Mouse (Mus musculus) heart, adult 2 months (tissue): Measurements from ENCODE around the gene Ephb1. TPM values are rescaled to one million over a fixed set of nuclear protein-coding genes. Genes with fewer than 3 reads are reported as not detected.
A peak's percentile ranks its signal among the peaks of the same experiment; 100 is the strongest.

ENCODE experiments used
- DNase-seq, 2 experiments: peaks; one replicate each; pipeline ENCODE4 v3.0.0; 2021
- H3K27ac ChIP-seq: fragments of 200-600 bp; 2 replicates; pipeline ENCODE4 v1.8.1; 2022
- H3K27me3 ChIP-seq: fragments of 200-500 bp; 2 replicates; pipeline ENCODE4 v1.6.1; 2012; ENCODE audit warnings: mild to moderate bottlenecking, low read length, inconsistent platforms, mixed read lengths; ENCODE audit not compliant: control insufficient read depth, insufficient read depth
- H3K36me3 ChIP-seq: fragments of 200-500 bp; 2 replicates; pipeline ENCODE4 v1.6.1; 2012; ENCODE audit warnings: low read length, inconsistent platforms; ENCODE audit not compliant: control insufficient read depth, insufficient read depth
- H3K4me1 ChIP-seq: fragments of 200-500 bp; 2 replicates; pipeline ENCODE4 v1.6.1; 2011; ENCODE audit warnings: low read length; ENCODE audit not compliant: control insufficient read depth, insufficient read depth
- H3K4me3 ChIP-seq: fragments of 200-600 bp; 2 replicates; pipeline ENCODE4 v1.8.1; 2022
- H3K79me2 ChIP-seq: fragments of 200-500 bp; replicated peaks from 2 replicates; pipeline ENCODE4 v1.6.1; 2012; ENCODE audit warnings: mild to moderate bottlenecking, inconsistent platforms, low read length, moderate library complexity, mixed read lengths; ENCODE audit not compliant: control insufficient read depth, insufficient read depth
- H3K9ac ChIP-seq: fragments of 200-500 bp; 2 replicates; pipeline ENCODE4 v1.6.1; 2012; ENCODE audit warnings: low read depth, mild to moderate bottlenecking, control low read depth, inconsistent platforms, low read length, mixed read lengths
- CTCF ChIP-seq: fragments of 200-600 bp; IDR thresholded peaks from 2 replicates; pipeline ENCODE4 v1.8.1; 2022; ENCODE audit warnings: antibody characterized with exemption, mild to moderate bottlenecking, moderate library complexity
- EP300 ChIP-seq: fragments of 200-500 bp; IDR thresholded peaks from 2 replicates; pipeline ENCODE4 v1.6.1; 2011; ENCODE audit warnings: low read depth, low read length, control low read depth; ENCODE audit not compliant: insufficient read depth
- POLR2A ChIP-seq: fragments of 200-500 bp; IDR thresholded peaks from 2 replicates; pipeline ENCODE4 v1.6.1; 2011; ENCODE audit warnings: mild to moderate bottlenecking, low read depth, low read length, control low read depth; ENCODE audit not compliant: insufficient read depth
- WGBS: fragments of 180-500 bp; shearing (Covaris S2); methylation state at CpG from one replicate; pipeline ENCODE4 v1.1.7; 2018; 5-methylcytosine and 5-hydroxymethylcytosine counted together
- intact Hi-C: fragments of 180-260 bp; cut with DNase I; formaldehyde crosslinking; loops from one replicate; pipeline ENCODE4 v1.15.1; 2025
- polyA plus RNA-seq: library from polyadenylated mRNA; depleted of rRNA; stranded (reverse); fragments of >200 nt; gene quantifications from 2 replicates; pipeline ENCODE4 v1.2.3, GENCODE M21; 2012
- total RNA-seq, 2 experiments: library from RNA; stranded (reverse); gene quantifications; 2 replicates each; pipeline ENCODE4 v1.2.3; 2021

The Ephb1 gene
- total and polyA plus RNA-seq, 3 experiments, result 3.1 to 23.3 (median 21.2) TPM

GRCm38 (mm10) chr9:101922846-101923245 is 431.6 kb downstream of the Ephb1 start:
- no peaks in the 10 kb centered on the region for H3K79me2 ChIP-seq
- H3K9ac ChIP-seq, result no peak overlapping the region
- no peaks in the 10 kb centered on the region for H3K4me1 ChIP-seq
- no peaks in the 10 kb centered on the region for H3K27me3 ChIP-seq
- H3K27ac ChIP-seq, result no peak overlapping the region
- no peak overlapping the region for H3K4me3 ChIP-seq
- no peaks in the 10 kb centered on the region for H3K36me3 ChIP-seq
- TF ChIP-seq POLR2A (no peak), CTCF (no peak), EP300 (no peak)
- DNase-seq, result peak; percentile 9 to 15
- intact Hi-C loops, result no loop called here
- WGBS, result 72% methylated on average over 4 of the region's 4 CpGs

GRCm38 (mm10) chr9:101919324-101919723 is 435.2 kb downstream of the Ephb1 start:
- intact Hi-C loops, result no loop called here
- WGBS, result 88% methylated on average over 5 of the region's 5 CpGs

GRCm38 (mm10) chr9:101918771-101919170 is 435.7 kb downstream of the Ephb1 start:
- intact Hi-C loops, result no loop called here
- H3K36me3 ChIP-seq, result no peaks in the 10 kb centered on the region
- no peak for DNase-seq
- no peaks in the 10 kb centered on the region for H3K27me3 ChIP-seq
- H3K79me2 ChIP-seq, result no peaks in the 10 kb centered on the region
- no peaks in the 10 kb centered on the region for H3K4me1 ChIP-seq
- no peak overlapping the region for H3K4me3 ChIP-seq
- WGBS, result 78% methylated on average over 4 of the region's 4 CpGs
- TF ChIP-seq EP300, result no peak
- no peak for TF ChIP-seq POLR2A
- no peak for TF ChIP-seq CTCF
- H3K9ac ChIP-seq, result no peak overlapping the region
- no peak overlapping the region for H3K27ac ChIP-seq

More at GRCm38 (mm10) chr9:101919324-101919723, 435.2 kb downstream of the Ephb1 start:
- H3K79me2 ChIP-seq, result no peaks in the 10 kb centered on the region
- H3K4me1 ChIP-seq, result no peaks in the 10 kb centered on the region
- H3K27ac ChIP-seq, result no peak overlapping the region
- no peak overlapping the region for H3K4me3 ChIP-seq
- H3K36me3 ChIP-seq, result no peaks in the 10 kb centered on the region
- no peak overlapping the region for H3K9ac ChIP-seq
- TF ChIP-seq POLR2A (no peak), EP300 (no peak), CTCF (no peak)
- H3K27me3 ChIP-seq, result no peaks in the 10 kb centered on the region
- no peak for DNase-seq

GRCm38 (mm10) chr9:101915082-101915481 is 439.4 kb downstream of the Ephb1 start:
- TF ChIP-seq POLR2A, result no peak
- TF ChIP-seq EP300, result no peak
- no peak for TF ChIP-seq CTCF
- Histone ChIP-seq H3K4me1 (no peaks in the 10 kb centered on the region), H3K9ac (no peak overlapping the region), H3K36me3 (no peaks in the 10 kb centered on the region), H3K4me3 (no peak overlapping the region), H3K27ac (no peak overlapping the region), H3K27me3 (no peaks in the 10 kb centered on the region), H3K79me2 (no peaks in the 10 kb centered on the region)
- 63% methylated on average over 2 of the region's 2 CpGs for WGBS
- DNase-seq, result no peak
- intact Hi-C loops, result no loop called here

- TF ChIP-seq POLR2A, result no peak
- no peak for TF ChIP-seq EP300
- TF ChIP-seq CTCF, result no peak
- WGBS, result 56% methylated on average over 9 of the region's 9 CpGs
- no peaks in the 10 kb centered on the region for H3K36me3 ChIP-seq
- no peaks in the 10 kb centered on the region for H3K27me3 ChIP-seq
- H3K27ac ChIP-seq, result no peak overlapping the region
- H3K79me2 ChIP-seq, result no peaks in the 10 kb centered on the region
- intact Hi-C loops, result no loop called here
- no peak overlapping the region for H3K9ac ChIP-seq
- H3K4me3 ChIP-seq, result no peak overlapping the region
- DNase-seq, result no peak
- no peaks in the 10 kb centered on the region for H3K4me1 ChIP-seq
These were observed 443.2 kb downstream of the Ephb1 start for GRCm38 (mm10) chr9:101911176-101911866.

- Histone ChIP-seq H3K4me3 (no peak overlapping the region), H3K79me2 (no peaks in the 10 kb centered on the region), H3K27ac (no peak overlapping the region), H3K4me1 (no peaks in the 10 kb centered on the region), H3K27me3 (0 out of 2 replicates have a peak, but pooled peaks cover 1% of the 10 kb centered on the region), H3K36me3 (no peaks in the 10 kb centered on the region), H3K9ac (no peak overlapping the region)
- intact Hi-C loops, result no loop called here
- TF ChIP-seq EP300 (no peak), CTCF (no peak), POLR2A (no peak)
- WGBS, result 85% methylated on average over 4 of the region's 4 CpGs
- DNase-seq, result no peak
These were observed 445.0 kb downstream of the Ephb1 start for GRCm38 (mm10) chr9:101909491-101909890.
